Mouse (Mus musculus): ENCODE measurements at regions not wholly inside any gene's neighbourhood (a gene's known extent, or its start where the extent isn't known, plus 50 kb on each side); places are given as distances from the start of the nearest gene placed in this dataset.

DNA sequence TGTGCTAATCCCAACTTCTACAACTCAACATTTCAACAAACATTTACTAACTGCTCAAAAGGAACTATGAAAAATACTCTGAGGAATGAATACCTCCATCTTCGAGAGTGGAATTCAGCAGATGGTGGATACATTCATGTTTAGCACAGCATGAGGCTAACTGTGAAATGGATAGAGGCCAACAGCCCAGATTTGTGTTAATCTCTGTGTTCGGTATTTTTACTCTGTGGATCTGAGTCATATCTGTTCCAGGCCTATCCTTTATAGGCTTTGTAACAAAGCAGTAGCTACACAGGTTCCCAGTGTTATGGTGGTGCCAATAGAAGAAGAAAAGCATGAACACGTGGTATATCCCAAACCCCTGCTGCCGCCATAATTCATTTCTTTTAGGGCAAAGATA lies 148.4 kb upstream of the Fbxl7 start:
- TF ChIP-seq CHD2 (IDR thresholded peaks at IDR 0.05; ENCODE audit: low read depth, low read length): no peak
- no peak for TF ChIP-seq HCFC1 (IDR thresholded peaks at IDR 0.05; ENCODE audit: borderline replicate concordance, insufficient read depth, low read length)
- no peak for TF ChIP-seq ZC3H11A (IDR thresholded peaks at IDR 0.05; ENCODE audit: borderline replicate concordance, low read depth, low read length)
- no peak for TF ChIP-seq MAFK (IDR thresholded peaks at IDR 0.05; ENCODE audit: insufficient read depth, low read depth, low read length)
- TF ChIP-seq ZNF384 (IDR thresholded peaks at IDR 0.05; ENCODE audit: low read depth, low read length): no peak
